Mouse (Mus musculus): ENCODE measurements around the gene Gnao1.

- TF ChIP-seq CTCF (IDR thresholded peaks at IDR 0.05; ENCODE audit: low read depth, low read length) (no peak), POLR2A (IDR thresholded peaks at IDR 0.05; ENCODE audit: extremely low read depth, insufficient read depth, low read length) (no peak)
Measured at GRCm38 (mm10) chr8:93975358-93975757, 165.6 kb downstream of the Gnao1 start.

All from liver, adult 2 months (tissue).